Mouse (Mus musculus): ENCODE measurements around the gene Stk40. TPM values are rescaled to one million over a fixed set of nuclear protein-coding genes. Genes with fewer than 3 reads are reported as not detected.

Stk40 gene
- total RNA-seq, 2 experiments from 2014 or later, result 41.4 to 52.6 TPM

- no peak for DNase-seq
Observed at GRCm38 (mm10) chr4:126120506-126120905, 16.7 kb downstream of the Stk40 start.

GRCm38 (mm10) chr4:126123309-126124040 is 19.7 kb downstream of the Stk40 start:
- no peak for DNase-seq

- no peak for DNase-seq
Observed at GRCm38 (mm10) chr4:126130502-126130901, 26.7 kb downstream of the Stk40 start.

- DNase-seq, result peak; percentile 52 to 66
Observed at GRCm38 (mm10) chr4:126131290-126132121, 27.7 kb downstream of the Stk40 start.

- DNase-seq, result no peak
Observed at GRCm38 (mm10) chr4:126132636-126133264, 29.0 kb downstream of the Stk40 start.

GRCm38 (mm10) chr4:126134236-126134635 is 30.5 kb downstream of the Stk40 start:
- no peak for DNase-seq

GRCm38 (mm10) chr4:126134639-126135038 is 30.9 kb downstream of the Stk40 start:
- no peak for DNase-seq

- no peak for DNase-seq
Observed at GRCm38 (mm10) chr4:126137773-126138172, 34.0 kb downstream of the Stk40 start.

- DNase-seq, result no peak
Observed at GRCm38 (mm10) chr4:126141021-126141420, 37.3 kb downstream of the Stk40 start.

- DNase-seq, result peak in 1 of 2 experiments; percentile 49
Observed at GRCm38 (mm10) chr4:126145396-126145795, 41.6 kb downstream of the Stk40 start.

- DNase-seq, result no peak
Observed at GRCm38 (mm10) chr4:126146974-126147532, 43.3 kb downstream of the Stk40 start.

- DNase-seq, result peak; percentile 67 to 76
Observed at GRCm38 (mm10) chr4:126147533-126148160, 43.9 kb downstream of the Stk40 start, which contains the start of gene Eva1b. TSS of gene Eva1b (plus strand) at chr4:126147744.

- peak; percentile 80 to 87 for DNase-seq
Observed at GRCm38 (mm10) chr4:126148161-126148961, 44.6 kb downstream of the Stk40 start.

- DNase-seq, result peak in 1 of 2 experiments; percentile 45
Observed at GRCm38 (mm10) chr4:126149041-126149676, 45.4 kb downstream of the Stk40 start.

GRCm38 (mm10) chr4:126149798-126150197 is 46.0 kb downstream of the Stk40 start:
- DNase-seq, result no peak

- DNase-seq, result peak; percentile 82 to 90
Observed at GRCm38 (mm10) chr4:126150297-126150948, 46.7 kb downstream of the Stk40 start.

GRCm38 (mm10) chr4:126150949-126151320 is 47.2 kb downstream of the Stk40 start:
- DNase-seq, result no peak

GRCm38 (mm10) chr4:126151701-126152440 is 48.1 kb downstream of the Stk40 start:
- no peak for DNase-seq

GRCm38 (mm10) chr4:126152864-126153263 is 49.1 kb downstream of the Stk40 start:
- no peak for DNase-seq

All from heart, adult 18-20 months (tissue).